Mouse (Mus musculus): Measurements from ENCODE around the gene Steap1.

- no peak for TF ChIP-seq CTCF (IDR thresholded peaks at IDR 0.05; ENCODE audit: extremely low read depth, insufficient read length, insufficient replicate concordance, low read depth, low read length)
- TF ChIP-seq POLR2A (IDR thresholded peaks at IDR 0.05; ENCODE audit: low read depth, low read length) = no peak
Measured at GRCm38 (mm10) chr5:5749772-5750222, 671 bp upstream of the Steap1 start.
